Mouse (Mus musculus) heart, postnatal 0 days (tissue): ENCODE measurements around the gene Pnmal2.

Source experiments
- CTCF ChIP-seq: IDR thresholded peaks from 2 replicates; pipeline ENCODE4 v1.5.1; 2016; ENCODE audit warnings: antibody characterized with exemption, control low read depth, low read depth
- EP300 ChIP-seq: IDR thresholded peaks from 2 replicates; pipeline ENCODE4 v1.6.1; 2016; ENCODE audit warnings: antibody characterized with exemption, low read depth

DNA sequence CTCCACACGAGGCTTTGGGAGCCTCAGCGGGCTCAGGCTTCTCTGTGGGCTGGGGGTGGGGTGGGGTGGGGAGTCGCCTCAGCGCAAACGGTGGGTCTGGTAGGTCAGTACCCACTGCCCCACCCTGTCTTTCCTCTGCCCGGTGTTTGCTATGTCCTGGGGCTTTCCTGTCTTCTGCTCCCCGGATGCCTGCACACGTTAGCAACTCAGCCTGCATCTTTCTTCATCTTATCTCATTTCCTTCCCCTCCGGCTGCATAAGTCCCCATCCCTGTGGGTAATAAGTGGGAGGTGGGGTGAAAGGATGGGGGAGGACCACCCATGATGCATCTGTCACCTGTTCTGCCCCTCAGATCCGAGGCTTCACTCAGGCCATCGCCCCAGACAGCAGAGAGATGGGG, 36.1 kb upstream of the Pnmal2 start:
- TF ChIP-seq CTCF: no peak
- TF ChIP-seq EP300: no peak
